Mouse (Mus musculus): ENCODE data around the gene Itgb2.

The Itgb2 gene

DNA sequence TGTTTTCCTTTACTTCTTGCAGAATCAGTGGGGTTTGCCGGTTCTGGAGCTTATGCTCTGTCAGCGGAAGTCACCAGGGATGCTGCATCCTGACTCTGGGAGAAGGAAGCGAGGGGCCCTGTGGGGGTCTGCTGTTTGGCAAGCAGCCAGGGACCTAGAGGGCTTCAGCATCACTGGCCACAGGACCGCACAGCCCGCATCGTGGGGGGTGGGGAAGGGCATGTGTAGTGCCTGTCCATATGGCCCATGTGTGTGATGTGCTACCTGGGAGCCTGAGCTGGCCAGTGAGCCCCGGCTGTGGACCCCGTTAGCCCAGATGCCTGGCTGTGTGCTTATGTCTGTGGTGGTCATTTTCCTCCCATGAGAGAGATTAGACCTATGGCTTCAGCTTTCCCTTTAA, 59.7 kb downstream of the Itgb2 start:
- no peak for DNase-seq

GRCm38 (mm10) chr10:77590812-77591211, 60.8 kb downstream of the Itgb2 start:
- DNase-seq: peak; percentile 56

- DNase-seq: no peak
These were observed 61.5 kb downstream of the Itgb2 start for GRCm38 (mm10) chr10:77591546-77591945.

GRCm38 (mm10) chr10:77596060-77596459, 66.0 kb downstream of the Itgb2 start:
- no peak for DNase-seq

DNA sequence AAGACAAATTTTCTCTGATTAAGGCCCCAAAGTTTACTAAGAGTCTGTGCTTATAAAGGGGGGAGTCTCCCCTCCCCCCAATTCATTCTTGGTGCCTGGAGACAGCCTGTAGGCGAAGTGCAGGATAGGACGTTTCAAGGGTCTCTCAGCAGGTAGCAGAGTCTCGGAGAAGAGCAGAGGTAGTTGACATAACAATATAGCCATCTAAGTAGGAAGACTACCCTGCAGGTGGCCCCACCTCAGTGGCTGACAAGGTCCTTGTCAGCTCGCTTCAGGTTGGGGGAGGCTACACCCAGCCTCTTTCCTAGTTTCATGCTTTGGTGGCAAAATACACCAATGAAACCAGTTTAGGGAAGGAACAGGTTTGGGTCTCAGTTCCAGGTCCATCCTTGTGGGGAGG, 73.0 kb downstream of the Itgb2 start:
- no peak for DNase-seq

DNA sequence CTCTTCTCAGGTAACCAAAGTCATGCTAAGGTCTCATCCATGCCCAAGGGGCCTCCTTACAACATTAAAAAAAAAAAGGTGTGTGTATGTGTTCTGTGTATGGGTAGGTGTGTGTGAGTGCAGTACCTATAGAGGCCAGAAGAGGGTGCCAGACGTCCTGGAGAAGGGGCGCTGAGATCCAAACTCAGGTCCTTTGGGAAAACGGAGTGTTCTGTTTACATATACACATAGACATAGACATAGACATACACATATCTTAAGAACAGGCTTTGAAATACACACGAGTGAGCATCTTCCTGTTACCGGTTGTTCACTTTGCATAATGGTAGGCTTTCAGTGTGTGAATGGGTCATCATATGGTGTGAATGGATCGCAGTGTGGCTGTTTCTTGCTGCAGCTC, 74.1 kb downstream of the Itgb2 start:
- no peak for DNase-seq

- no peak for DNase-seq
These were observed 74.9 kb downstream of the Itgb2 start for GRCm38 (mm10) chr10:77604958-77605357.

DNA sequence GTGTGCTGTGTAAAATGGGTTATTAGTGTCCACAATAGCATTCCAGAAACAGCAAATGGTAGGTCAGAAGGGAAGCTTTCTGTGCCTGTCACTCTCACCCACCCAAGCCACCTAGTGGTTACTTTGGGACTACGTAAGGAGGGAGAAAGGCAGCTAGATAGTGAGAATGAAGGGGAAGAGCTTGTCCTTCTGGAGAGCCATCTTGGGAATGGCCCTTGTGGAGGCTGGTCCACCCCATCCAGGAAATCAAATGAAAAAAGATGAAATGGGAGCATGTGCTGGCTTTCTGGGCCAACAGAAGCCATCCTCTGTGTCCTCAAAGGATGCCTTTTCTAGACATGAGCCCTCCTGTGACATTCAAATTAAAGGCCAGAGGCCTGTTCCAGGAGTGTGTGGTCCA, 75.3 kb downstream of the Itgb2 start:
- no peak for DNase-seq

- DNase-seq: peak; percentile 94
These were observed 76.1 kb downstream of the Itgb2 start, which contains the start of the genes Sumo3 and Gm49325 for GRCm38 (mm10) chr10:77605908-77606826. Gene Sumo3, plus strand, starts transcription at chr10:77606097. Gene Gm49325, plus strand, starts transcription at chr10:77606197.

DNA sequence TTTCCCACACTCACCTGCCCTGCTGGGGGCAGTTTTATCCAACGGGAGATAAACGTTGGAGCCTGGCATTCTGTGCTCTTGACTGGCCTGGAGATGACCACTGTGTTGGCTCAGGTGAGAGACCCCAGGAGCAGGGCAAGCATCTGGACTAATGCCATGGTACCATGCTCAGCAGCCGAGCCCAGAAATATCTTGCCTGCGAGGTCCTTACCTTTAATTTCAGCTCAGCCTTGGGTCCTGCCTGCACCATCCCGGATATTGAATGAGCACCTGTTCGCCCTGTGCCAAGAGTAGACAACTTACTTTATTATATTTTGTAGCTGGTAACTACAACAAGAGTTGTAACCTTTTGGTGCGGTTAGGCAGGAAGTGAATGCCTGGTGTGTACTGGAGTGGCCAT, 76.8 kb downstream of the Itgb2 start:
- DNase-seq: no peak

GRCm38 (mm10) chr10:77607441-77607840, 77.4 kb downstream of the Itgb2 start:
- no peak for DNase-seq

DNA sequence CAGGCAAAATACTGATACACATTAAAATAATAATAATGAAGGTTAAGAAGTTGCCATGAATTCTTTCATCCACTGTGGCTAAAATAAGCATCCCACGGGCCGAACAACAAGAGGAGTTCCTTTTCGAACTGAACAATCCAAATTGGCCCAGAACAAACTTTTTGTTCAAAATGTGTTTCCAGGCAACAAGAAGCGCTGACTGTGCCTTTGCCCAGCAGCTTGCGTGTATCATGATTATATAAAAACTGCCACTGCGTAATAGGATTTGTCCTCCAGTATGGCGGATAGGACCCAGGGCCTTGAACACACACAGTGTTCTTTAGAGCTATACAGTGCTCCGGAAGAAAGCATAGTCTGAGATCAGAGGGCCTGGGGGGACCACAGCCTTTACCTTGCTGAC, 78.5 kb downstream of the Itgb2 start:
- no peak for DNase-seq

DNA sequence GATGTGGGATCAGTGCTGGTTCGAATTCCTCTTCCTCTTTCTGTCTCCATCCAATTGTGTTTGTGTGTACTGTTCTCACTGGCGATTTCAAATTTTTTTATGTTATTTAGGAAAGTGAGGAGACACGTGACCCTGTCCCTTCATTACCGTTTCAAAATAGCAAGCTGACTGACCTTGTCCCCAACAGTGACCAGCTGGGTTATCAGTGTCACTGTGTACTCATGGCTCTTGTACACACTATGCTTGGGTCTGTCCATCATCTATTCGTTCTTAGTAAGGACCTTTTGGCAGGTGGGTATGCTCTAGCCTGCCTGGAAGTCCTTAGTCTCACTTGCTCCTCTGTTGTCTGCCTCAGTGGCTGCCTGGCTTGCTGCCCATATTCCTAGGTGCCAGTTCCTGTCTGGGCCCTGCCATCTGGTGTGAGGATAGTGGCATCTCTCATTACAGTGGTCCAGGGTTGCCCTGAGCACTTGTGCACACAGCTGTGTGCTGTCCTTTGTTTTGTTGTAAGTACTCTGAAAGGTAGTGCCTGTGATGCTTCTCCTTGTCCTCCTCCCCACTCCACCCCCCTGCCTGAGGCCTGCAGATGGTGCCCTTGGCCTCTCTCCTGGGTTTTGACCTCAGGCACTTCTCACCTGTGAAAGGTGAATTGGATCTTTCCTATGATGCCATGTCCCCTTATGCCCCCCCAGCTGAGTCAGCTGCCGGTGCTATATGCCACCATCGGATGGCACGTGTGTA, 80.3 kb downstream of the Itgb2 start:
- DNase-seq: peak; percentile 49

GRCm38 (mm10) chr10:77613409-77613808, 83.4 kb downstream of the Itgb2 start:
- no peak for DNase-seq

Data from cerebellum, adult 8-10 months (tissue).